Mouse (Mus musculus): ENCODE measurements around the gene Gm47996. TPM values are rescaled to one million over a fixed set of nuclear protein-coding genes. Genes with fewer than 3 reads are reported as not detected.
"Not testable (repeated sequence)": the region's sequence is repeated elsewhere in the genome, so short reads cannot be mapped to it uniquely, and the experiment has no call there.

Gm47996 gene
- polyA plus RNA-seq (2014; fragmentation: Nextera tagmentation; extraction: Ambion mirVana): not detected in 2 replicates

DNA sequence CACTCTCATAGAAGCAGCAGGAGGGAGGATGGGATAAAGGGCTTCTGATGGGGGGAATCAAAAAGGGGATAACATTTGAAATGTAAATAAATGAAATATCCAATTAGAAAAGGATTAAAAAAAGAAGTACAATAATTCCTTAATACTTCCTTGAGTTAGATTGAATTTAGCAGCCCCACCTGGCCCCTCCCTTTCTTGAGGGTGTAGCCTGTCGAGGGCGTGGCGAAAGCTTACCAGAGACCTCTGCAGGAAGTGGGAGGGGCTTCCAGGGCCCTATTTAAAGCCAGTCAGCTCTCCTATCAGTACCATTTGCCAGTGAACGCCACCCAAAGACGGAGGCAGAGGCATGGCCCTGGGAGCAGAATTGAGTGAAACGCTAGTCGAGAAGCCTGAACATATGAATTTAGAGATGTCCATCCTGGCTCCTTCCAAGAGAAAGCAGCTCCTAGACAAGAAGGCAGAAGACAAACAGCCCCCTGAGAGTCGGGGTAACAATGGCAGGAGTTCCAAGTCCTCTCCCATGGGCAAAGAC, at the start of gene Gm47996:
TSS of gene Gm47996 (plus strand) at position 308 of the 532 bp plus-strand sequence.
- not testable (repeated sequence) for H3K4me1 ChIP-seq (ENCODE audit: control insufficient read depth, insufficient read depth, low read length); H3K9ac ChIP-seq (replicated peaks; ENCODE audit: low read length); H3K4me2 ChIP-seq (ENCODE audit: low read length); H3K36me3 ChIP-seq (ENCODE audit: control insufficient read depth, insufficient read depth, low read length); H3K9me3 ChIP-seq (ENCODE audit: control insufficient read depth, low read length); DNase-seq; ATAC-seq (ENCODE audit: low FRiP score, low TSS enrichment); H3K27me3 ChIP-seq (ENCODE audit: control insufficient read depth, insufficient read depth, low read length); H3K4me3 ChIP-seq (replicated peaks; ENCODE audit: low read depth, low read length); H3K27ac ChIP-seq (replicated peaks; ENCODE audit: low read depth, low read length)
- WGBS: 93% methylated on average over 4 of the region's 8 CpGs

DNA sequence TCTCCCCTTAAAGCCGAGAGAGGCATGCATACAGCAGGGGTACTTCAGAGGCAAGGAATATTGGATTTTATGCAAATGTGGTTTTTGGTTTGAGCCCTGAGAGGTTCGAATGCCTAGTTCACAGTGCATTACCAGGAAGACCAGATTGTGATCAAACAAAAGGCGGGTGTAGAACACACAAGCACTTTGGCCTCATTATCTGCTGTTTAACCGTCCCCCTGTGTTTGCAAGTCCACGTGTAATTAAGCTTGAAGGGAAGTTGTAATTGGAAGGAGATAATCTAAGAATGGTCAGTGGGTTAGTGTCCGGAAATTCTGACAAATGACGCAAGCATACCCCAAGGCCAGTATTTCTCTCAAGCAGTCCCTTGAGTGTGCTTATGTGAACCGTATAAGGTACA, 43.9 kb upstream of the Gm47996 start:
- no peak overlapping the region for H3K4me2 ChIP-seq (ENCODE audit: low read length)
- H3K4me1 ChIP-seq (ENCODE audit: control insufficient read depth, insufficient read depth, low read length): peaks cover 18% of the 10 kb centered on the region
- no peak overlapping the region for H3K4me3 ChIP-seq (replicated peaks; ENCODE audit: low read depth, low read length)
- no peak overlapping the region for H3K9ac ChIP-seq (replicated peaks; ENCODE audit: low read length)
- H3K36me3 ChIP-seq (ENCODE audit: control insufficient read depth, insufficient read depth, low read length): no peaks in the 10 kb centered on the region
- DNase-seq (no peak), ATAC-seq (ENCODE audit: low FRiP score, low TSS enrichment) (no peak)
- no peak overlapping the region for H3K27ac ChIP-seq (replicated peaks; ENCODE audit: low read depth, low read length)
- H3K27me3 ChIP-seq (ENCODE audit: control insufficient read depth, insufficient read depth, low read length): no peaks in the 10 kb centered on the region
- WGBS: 31% methylated on average over 8 of the region's 8 CpGs
- no peaks in the 10 kb centered on the region for H3K9me3 ChIP-seq (ENCODE audit: control insufficient read depth, low read length)

DNA sequence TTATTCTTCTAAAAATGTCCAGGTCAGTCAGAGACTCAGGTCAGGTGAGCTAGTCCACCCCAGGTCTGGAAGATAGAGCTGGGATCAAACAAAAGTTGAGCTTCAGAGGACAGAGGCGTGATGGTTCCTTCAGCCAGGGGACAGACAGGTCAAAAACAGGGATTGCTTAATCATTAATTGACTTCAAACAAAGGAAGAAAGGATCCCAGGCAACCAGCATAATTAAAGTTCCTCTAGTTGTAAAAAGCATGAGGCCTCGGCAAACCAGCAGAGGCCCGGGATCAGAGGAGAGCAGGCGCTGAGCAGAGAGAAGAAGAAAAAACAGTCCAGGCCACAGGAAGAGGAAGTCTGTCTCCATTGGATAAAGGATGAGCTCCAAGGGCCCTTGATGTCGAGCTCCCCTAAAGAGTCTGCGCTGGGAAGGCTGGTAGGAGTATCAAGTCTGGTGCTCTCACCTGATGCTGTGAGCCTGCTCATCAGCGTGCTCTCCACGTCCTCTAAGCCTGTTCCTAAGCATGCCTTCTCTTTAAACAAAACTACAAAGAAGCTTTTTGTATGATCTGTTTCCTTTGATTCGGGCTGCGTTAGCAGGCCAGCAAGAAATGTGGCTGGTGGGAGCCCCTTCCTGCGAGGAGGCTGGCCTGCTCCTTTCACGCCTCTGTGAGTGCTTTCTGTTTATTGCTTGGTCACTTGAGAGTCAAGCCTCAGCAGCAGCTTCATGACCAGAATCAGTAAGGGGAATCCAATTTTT, 42.5 kb upstream of the Gm47996 start:
- Histone ChIP-seq H3K4me3 (replicated peaks; ENCODE audit: low read depth, low read length) (no peak overlapping the region), H3K27ac (replicated peaks; ENCODE audit: low read depth, low read length) (peak overlapping the region; percentile 27; the same call in 1 of the 2 replicates), H3K27me3 (ENCODE audit: control insufficient read depth, insufficient read depth, low read length) (no peaks in the 10 kb centered on the region), H3K4me1 (ENCODE audit: control insufficient read depth, insufficient read depth, low read length) (peaks cover 18% of the 10 kb centered on the region), H3K4me2 (ENCODE audit: low read length) (peak overlapping the region; percentile 13; the same call in 1 of the 2 replicates), H3K9me3 (ENCODE audit: control insufficient read depth, low read length) (no peaks in the 10 kb centered on the region), H3K36me3 (ENCODE audit: control insufficient read depth, insufficient read depth, low read length) (no peaks in the 10 kb centered on the region), H3K9ac (replicated peaks; ENCODE audit: low read length) (no peak overlapping the region)
- ATAC-seq (ENCODE audit: low FRiP score, low TSS enrichment): peak; percentile 69
- 14% methylated on average over 12 of the region's 12 CpGs for WGBS
- peak; percentile 71 for DNase-seq

DNA sequence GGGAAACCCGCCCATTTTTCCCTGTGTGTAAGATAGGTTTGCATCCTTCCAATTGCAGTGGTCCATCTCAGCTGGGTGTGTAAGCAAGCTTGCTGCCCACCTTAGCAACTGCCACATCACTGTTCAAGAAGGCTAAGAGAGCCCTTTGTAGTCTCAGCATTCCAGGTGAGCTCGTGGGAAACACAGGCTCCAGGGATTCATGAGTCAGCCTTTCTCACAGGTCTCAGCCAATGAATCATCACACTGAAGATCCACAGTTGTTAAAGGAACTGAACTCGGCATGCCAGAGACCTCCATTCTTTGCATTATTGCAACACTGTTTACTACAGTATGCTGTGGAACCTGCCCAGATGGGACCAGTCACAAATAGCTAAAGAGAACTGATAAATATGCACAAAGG, 41.3 kb upstream of the Gm47996 start:
- Histone ChIP-seq H3K36me3 (ENCODE audit: control insufficient read depth, insufficient read depth, low read length) (no peaks in the 10 kb centered on the region), H3K27me3 (ENCODE audit: control insufficient read depth, insufficient read depth, low read length) (no peaks in the 10 kb centered on the region), H3K27ac (replicated peaks; ENCODE audit: low read depth, low read length) (no peak overlapping the region), H3K9me3 (ENCODE audit: control insufficient read depth, low read length) (no peaks in the 10 kb centered on the region), H3K9ac (replicated peaks; ENCODE audit: low read length) (no peak overlapping the region), H3K4me1 (ENCODE audit: control insufficient read depth, insufficient read depth, low read length) (peaks cover 18% of the 10 kb centered on the region), H3K4me2 (ENCODE audit: low read length) (no peak overlapping the region), H3K4me3 (replicated peaks; ENCODE audit: low read depth, low read length) (no peak overlapping the region)
- no peak for DNase-seq
- no peak; the same call in 1 of the 2 replicates for ATAC-seq (ENCODE audit: low FRiP score, low TSS enrichment)
- 78% methylated on average over 3 of the region's 3 CpGs for WGBS

DNA sequence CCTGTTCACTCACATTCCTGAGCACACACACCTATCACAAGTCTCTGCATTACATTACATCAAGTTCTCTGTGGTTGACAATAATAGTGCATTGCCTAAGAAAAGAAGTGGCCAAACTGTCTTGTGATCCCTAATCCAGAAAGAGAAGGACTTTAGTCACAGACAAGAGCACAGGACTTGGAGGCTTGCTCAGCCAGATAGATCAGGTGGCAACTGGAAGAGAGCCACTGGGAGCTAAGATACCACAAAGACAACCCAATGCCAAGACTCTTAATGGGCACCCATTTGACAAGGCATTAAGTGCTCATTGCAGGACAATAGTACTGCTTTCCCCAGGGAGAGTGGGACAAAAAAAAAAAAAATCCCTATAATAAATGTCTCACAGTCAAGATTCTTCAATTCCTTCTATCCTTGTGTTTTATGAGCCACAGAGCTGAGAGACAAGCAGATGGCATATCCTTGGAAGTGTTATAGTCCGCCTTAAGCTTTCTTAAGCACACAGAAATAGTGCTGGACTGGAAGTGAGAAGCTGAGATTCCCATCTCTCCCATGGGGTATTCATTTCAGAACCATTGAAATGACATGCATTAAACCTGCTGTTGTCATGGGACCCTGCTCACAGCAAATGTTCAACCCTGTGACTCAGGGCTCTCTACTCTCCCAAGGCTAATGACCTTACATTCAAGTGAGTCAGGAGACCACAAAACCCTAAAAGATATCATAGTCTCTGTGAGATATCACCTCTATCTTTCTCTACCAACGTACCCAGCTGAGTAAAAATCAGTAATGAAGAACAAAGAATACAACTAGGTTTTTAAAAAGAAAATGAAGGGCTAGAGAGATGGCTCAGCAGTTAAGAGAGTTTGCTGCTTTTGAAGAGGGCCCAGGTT, 38.1 kb upstream of the Gm47996 start:
- no peak overlapping the region for H3K4me2 ChIP-seq (ENCODE audit: low read length)
- peaks cover 14% of the 10 kb centered on the region for H3K4me1 ChIP-seq (ENCODE audit: control insufficient read depth, insufficient read depth, low read length)
- H3K9ac ChIP-seq (replicated peaks; ENCODE audit: low read length): no peak overlapping the region
- no peaks in the 10 kb centered on the region for H3K36me3 ChIP-seq (ENCODE audit: control insufficient read depth, insufficient read depth, low read length)
- ATAC-seq (ENCODE audit: low FRiP score, low TSS enrichment) (no peak), DNase-seq (no peak)
- H3K4me3 ChIP-seq (replicated peaks; ENCODE audit: low read depth, low read length): no peak overlapping the region
- no peaks in the 10 kb centered on the region for H3K9me3 ChIP-seq (ENCODE audit: control insufficient read depth, low read length)
- 82% methylated on average over 2 of the region's 2 CpGs for WGBS
- H3K27me3 ChIP-seq (ENCODE audit: control insufficient read depth, insufficient read depth, low read length): no peaks in the 10 kb centered on the region
- H3K27ac ChIP-seq (replicated peaks; ENCODE audit: low read depth, low read length): no peak overlapping the region

DNA sequence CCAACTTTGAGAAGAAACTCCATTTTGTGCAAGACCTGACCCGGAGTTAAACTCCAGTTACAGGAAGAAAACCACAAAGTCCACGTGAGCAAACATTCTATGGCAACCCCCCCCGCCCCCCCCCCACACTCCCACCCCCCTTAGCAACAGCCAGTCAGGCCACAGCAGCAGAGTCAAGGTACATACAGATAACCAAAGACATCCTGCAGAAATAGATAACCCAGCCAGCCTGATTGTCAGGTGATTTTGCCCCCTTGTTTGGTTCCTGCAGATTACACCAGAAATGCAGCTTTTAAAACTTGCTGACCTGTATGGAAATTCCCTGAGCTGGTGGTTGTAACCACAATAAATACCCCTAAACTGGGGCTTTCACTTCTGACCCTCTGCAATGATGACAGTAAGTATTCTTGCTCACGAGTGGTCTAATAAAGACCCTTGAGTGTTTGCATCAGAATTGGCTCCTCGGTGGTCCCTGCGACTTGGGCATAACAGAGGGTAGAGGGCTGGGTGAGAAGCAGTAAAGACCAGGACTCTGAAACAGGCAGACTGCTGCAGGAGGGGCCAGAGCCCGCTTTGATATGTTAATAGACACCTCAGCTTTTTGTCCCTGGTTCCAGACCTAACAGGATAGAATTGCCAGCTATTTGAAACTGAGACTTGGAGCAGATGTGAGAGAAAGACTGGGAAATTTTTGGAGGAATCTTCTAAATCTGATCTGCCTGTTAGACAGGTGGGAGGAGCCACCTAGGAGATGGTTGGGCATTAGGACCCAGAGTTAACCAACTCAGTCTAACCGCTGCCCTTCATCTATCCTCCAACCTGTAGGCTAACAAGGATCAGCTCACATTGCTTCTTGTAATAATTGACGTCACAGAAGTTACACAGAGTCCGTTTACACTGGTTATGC, 32.6 kb upstream of the Gm47996 start:
- Histone ChIP-seq H3K36me3 (ENCODE audit: control insufficient read depth, insufficient read depth, low read length) (no peaks in the 10 kb centered on the region), H3K27me3 (ENCODE audit: control insufficient read depth, insufficient read depth, low read length) (no peaks in the 10 kb centered on the region), H3K4me1 (ENCODE audit: control insufficient read depth, insufficient read depth, low read length) (peaks cover 10% of the 10 kb centered on the region; the same call in 1 of the 2 replicates), H3K4me2 (ENCODE audit: low read length) (peak overlapping the region; percentile 44), H3K4me3 (replicated peaks; ENCODE audit: low read depth, low read length) (peak overlapping the region; percentile 13), H3K9ac (replicated peaks; ENCODE audit: low read length) (no peak overlapping the region), H3K27ac (replicated peaks; ENCODE audit: low read depth, low read length) (no peak overlapping the region), H3K9me3 (ENCODE audit: control insufficient read depth, low read length) (no peaks in the 10 kb centered on the region)
- peak; percentile 57 for DNase-seq
- ATAC-seq (ENCODE audit: low FRiP score, low TSS enrichment): peak; percentile 83
- 8% methylated on average over 10 of the region's 10 CpGs for WGBS

DNA sequence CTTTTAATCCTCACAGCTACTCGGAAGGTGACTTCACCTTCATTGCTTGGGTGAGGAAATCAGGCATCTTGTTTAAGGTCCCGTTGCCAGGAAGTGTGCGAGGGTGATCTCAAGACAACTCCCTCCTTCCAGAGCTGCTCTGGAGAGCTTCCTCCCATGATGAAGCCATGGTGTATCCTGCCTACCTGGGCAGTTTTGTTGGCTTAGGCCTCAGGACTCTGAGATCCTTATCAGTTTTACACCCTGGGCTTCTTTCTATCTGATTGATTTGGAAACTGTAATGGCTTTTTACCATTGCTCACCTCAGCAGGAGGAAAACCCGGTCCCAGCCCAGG, 32.0 kb upstream of the Gm47996 start:
- H3K9me3 ChIP-seq (ENCODE audit: control insufficient read depth, low read length): no peaks in the 10 kb centered on the region
- no peak overlapping the region for H3K27ac ChIP-seq (replicated peaks; ENCODE audit: low read depth, low read length)
- WGBS: 4% methylated on average over 4 of the region's 4 CpGs
- no peak overlapping the region for H3K9ac ChIP-seq (replicated peaks; ENCODE audit: low read length)
- H3K4me2 ChIP-seq (ENCODE audit: low read length): peak overlapping the region; percentile 44
- peaks cover 10% of the 10 kb centered on the region; the same call in 1 of the 2 replicates for H3K4me1 ChIP-seq (ENCODE audit: control insufficient read depth, insufficient read depth, low read length)
- H3K36me3 ChIP-seq (ENCODE audit: control insufficient read depth, insufficient read depth, low read length): no peaks in the 10 kb centered on the region
- ATAC-seq (ENCODE audit: low FRiP score, low TSS enrichment) (peak; percentile 35), DNase-seq (no peak)
- H3K4me3 ChIP-seq (replicated peaks; ENCODE audit: low read depth, low read length): peak overlapping the region; percentile 13
- H3K27me3 ChIP-seq (ENCODE audit: control insufficient read depth, insufficient read depth, low read length): no peaks in the 10 kb centered on the region

DNA sequence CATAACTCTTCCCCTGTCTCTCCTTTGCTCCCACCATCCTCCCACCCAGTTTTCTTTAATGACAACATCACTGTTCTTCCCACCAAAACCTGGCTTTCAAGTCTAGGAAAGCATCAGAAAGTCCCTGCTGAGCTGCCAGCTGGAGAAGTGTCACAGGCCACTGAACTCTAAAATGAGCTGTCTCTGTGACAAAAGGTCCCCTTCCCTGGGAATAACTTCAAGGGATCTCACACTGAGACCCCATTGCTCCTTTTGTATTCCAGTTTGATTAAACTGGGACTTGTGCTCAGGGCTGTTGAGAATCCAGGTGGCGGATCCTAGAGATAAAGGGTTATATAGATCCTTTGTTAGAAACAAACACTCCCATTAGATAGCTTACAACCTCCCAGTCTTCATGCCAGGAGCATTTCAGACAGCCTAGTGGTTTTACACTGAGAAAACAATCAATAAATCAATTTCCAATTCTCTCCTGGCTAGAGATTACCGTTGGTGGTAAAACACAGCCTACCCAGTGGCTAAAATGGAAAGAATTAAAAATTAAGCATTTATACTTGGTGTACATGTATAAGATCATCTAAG, 31.3 kb upstream of the Gm47996 start:
- 14% methylated on average over 2 of the region's 2 CpGs for WGBS
- no peak for ATAC-seq (ENCODE audit: low FRiP score, low TSS enrichment)
- DNase-seq: peak; percentile 42
- no peak overlapping the region for H3K4me3 ChIP-seq (replicated peaks; ENCODE audit: low read depth, low read length)
- no peaks in the 10 kb centered on the region for H3K27me3 ChIP-seq (ENCODE audit: control insufficient read depth, insufficient read depth, low read length)
- no peak overlapping the region for H3K9ac ChIP-seq (replicated peaks; ENCODE audit: low read length)
- no peaks in the 10 kb centered on the region for H3K36me3 ChIP-seq (ENCODE audit: control insufficient read depth, insufficient read depth, low read length)
- H3K4me2 ChIP-seq (ENCODE audit: low read length): no peak overlapping the region
- H3K9me3 ChIP-seq (ENCODE audit: control insufficient read depth, low read length): no peaks in the 10 kb centered on the region
- no peak overlapping the region for H3K27ac ChIP-seq (replicated peaks; ENCODE audit: low read depth, low read length)
- H3K4me1 ChIP-seq (ENCODE audit: control insufficient read depth, insufficient read depth, low read length): peaks cover 10% of the 10 kb centered on the region; the same call in 1 of the 2 replicates
